Mouse (Mus musculus): ENCODE results near the gene Elfn2. TPM values are rescaled to one million over a fixed set of nuclear protein-coding genes. Genes with fewer than 3 reads are reported as not detected.

Gene Elfn2
- 11.8 and 14.8 TPM in 2 replicates for polyA plus RNA-seq (2021; fragmentation: Nextera tagmentation)
- long read RNA-seq, experiment 1, full-length matches to known transcripts: 4 of 29 reads
- long read RNA-seq, experiment 1, partial matches to known transcripts: 0 of 29 reads
- long read RNA-seq, experiment 1, other reads (novel, unspliced or antisense): 25 of 29 reads
- long read RNA-seq, experiment 2, full-length matches to known transcripts: 12 of 90 reads
- long read RNA-seq, experiment 2, partial matches to known transcripts: 0 of 90 reads
- long read RNA-seq, experiment 2, other reads (novel, unspliced or antisense): 78 of 90 reads

DNA sequence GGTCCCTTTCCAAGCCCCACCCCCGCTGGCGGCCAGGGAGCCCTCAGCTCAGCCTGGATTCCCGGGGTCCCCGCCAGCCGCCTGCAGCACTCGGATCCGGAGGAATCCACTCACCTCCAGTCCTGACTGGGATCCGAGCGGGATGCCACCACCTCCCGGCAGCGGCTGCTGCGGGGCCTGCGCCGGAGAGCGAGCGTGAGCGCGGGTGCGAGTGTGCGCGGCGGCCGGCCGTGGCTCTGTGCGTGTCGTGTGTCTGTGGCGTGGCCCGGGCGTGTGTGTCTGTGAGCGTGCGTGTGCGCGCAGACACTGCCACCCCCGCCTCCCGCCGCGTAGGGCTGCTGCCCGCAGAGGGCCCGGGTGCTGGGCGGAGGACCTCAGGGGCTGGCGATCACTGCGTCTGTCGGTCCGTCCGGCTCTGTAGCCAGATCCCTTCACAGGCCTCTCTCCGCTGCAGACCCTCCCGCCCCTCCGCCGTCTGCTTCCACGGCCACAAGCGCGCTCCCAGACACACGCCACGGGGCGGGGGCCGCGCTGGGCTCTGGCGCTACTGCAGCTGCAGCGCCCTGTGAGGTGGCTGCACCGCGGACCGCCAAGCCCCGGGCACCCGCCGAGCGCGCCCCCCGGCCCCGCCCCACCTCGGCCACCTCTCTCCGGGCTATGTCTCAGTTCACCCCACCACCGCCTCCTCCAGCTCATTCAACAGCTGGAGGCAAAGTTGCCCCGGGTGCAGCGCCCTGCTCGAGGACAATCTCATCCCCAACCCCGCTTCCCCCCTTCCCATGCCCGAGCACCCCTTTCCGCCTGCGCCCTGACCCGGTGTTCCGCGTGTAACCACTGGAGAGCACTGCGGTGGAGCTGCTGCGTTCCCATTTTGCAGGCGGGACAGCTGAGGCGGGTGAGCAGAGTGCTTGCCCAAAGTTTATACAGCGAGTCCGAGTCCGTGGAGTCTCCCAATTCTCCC, at the start of gene Elfn2:
Gene Elfn2 (minus strand): TSS at position 482 of the 961 bp plus-strand sequence.

Other genes starting within 250 kb of the Elfn2 start
- gene Il2rb, start 223.5 kb downstream of the Elfn2 start, polyA plus RNA-seq (2021; fragmentation: Nextera tagmentation): 0.04 and 0.11 TPM in 2 replicates
- gene C1qtnf6, start 187.4 kb downstream of the Elfn2 start, polyA plus RNA-seq (2021; fragmentation: Nextera tagmentation): 0.24 and 0.38 TPM in 2 replicates
- 5.2 and 5.3 TPM in 2 replicates for gene Sstr3, start 174.1 kb downstream of the Elfn2 start, polyA plus RNA-seq (2021; fragmentation: Nextera tagmentation)
- 9.5 and 12.2 TPM in 2 replicates for gene Rac2, start 146.0 kb downstream of the Elfn2 start, polyA plus RNA-seq (2021; fragmentation: Nextera tagmentation)
- 4.9 and 6.6 TPM in 2 replicates for gene Cyth4, start 121.7 kb downstream of the Elfn2 start, polyA plus RNA-seq (2021; fragmentation: Nextera tagmentation)
- 2.3 and 2.4 TPM in 2 replicates for gene Mfng, start 54.7 kb upstream of the Elfn2 start, polyA plus RNA-seq (2021; fragmentation: Nextera tagmentation)
- gene Card10, start 84.3 kb upstream of the Elfn2 start, polyA plus RNA-seq (2021; fragmentation: Nextera tagmentation): 0.82 and 0.97 TPM in 2 replicates
- gene Cdc42ep1, start 123.9 kb upstream of the Elfn2 start, polyA plus RNA-seq (2021; fragmentation: Nextera tagmentation): 21.1 and 33.4 TPM in 2 replicates
- gene Lgals2, start 136.8 kb upstream of the Elfn2 start, polyA plus RNA-seq (2021; fragmentation: Nextera tagmentation): 0.28 and 0.63 TPM in 2 replicates
- 6.6 and 7.5 TPM in 2 replicates for gene Gga1, start 158.4 kb upstream of the Elfn2 start, polyA plus RNA-seq (2021; fragmentation: Nextera tagmentation)
- gene Gm49510, start 180.9 kb upstream of the Elfn2 start, polyA plus RNA-seq (2021; fragmentation: Nextera tagmentation): 0.13 and 0.19 TPM in 2 replicates
- 2.8 and 4.3 TPM in 2 replicates for gene Sh3bp1, start 181.0 kb upstream of the Elfn2 start, polyA plus RNA-seq (2021; fragmentation: Nextera tagmentation)
- 117 and 170 TPM in 2 replicates for gene Pdxp, start 195.1 kb upstream of the Elfn2 start, polyA plus RNA-seq (2021; fragmentation: Nextera tagmentation)
- 98.4 and 125 TPM in 2 replicates for gene Lgals1, start 208.0 kb upstream of the Elfn2 start, polyA plus RNA-seq (2021; fragmentation: Nextera tagmentation)
- gene Nol12, start 216.2 kb upstream of the Elfn2 start, polyA plus RNA-seq (2021; fragmentation: Nextera tagmentation): 43.1 and 48.4 TPM in 2 replicates
- gene Triobp, start 229.0 kb upstream of the Elfn2 start, polyA plus RNA-seq (2021; fragmentation: Nextera tagmentation): 4.4 and 5.7 TPM in 2 replicates

Data from layer of hippocampus, adult 6 months (tissue).